In the genomic region with DNA sequence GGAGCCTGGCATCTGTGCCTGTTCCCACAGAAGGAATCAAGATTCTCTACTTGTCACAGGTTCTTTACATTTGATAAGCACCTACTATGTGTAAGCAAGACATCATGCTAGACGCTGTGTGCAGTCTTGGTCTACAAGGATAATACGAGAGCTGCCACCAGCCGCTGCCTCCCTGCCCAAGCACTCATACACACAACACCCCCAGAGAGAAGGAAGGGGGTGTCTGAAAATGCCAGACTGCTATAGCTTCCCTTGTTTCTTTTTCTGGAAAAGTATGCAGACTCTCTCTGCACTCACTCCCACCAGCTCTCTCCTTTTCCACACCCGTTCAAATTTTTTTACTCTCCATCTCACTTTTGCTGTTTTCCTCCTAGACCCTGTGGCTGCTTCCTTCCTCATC, we compare ENCODE assay signal across 11 mouse cellular contexts. TPM values are rescaled to one million over a fixed set of nuclear protein-coding genes. Genes with fewer than 3 reads are reported as not detected.
DNase-seq lines count a peak whose midpoint lies in the region; ATAC-seq lines count a peak whose summit lies in the region.
"Had no signal": no experiment of that assay in that cellular context is flagged by ENCODE, and none has a peak within 500 bp of the region (broad histone marks: within the 10 kb centered on the region; RNA-seq: fewer than 3 reads in every experiment).

No protein-coding gene starts in this region.

- peak overlapping the region; percentile 69 for H3K4me3 ChIP-seq in forebrain, embryonic 13.5 days
- H3K4me3 ChIP-seq: stomach, embryonic 15.5 days had no signal

- peak; percentile 71 for DNase-seq in left cerebral cortex, adult 11 months (ENCODE audit: low spot score)
- no peak for DNase-seq in left cerebral cortex, postnatal 10 days (ENCODE audit: extremely low spot score in 1 of 2, low spot score in 2 of 2)
- peak; percentile 56 to 61 for DNase-seq in left cerebral cortex, postnatal 36 days (ENCODE audit: low spot score in 2 of 2)
- peak; percentile 61 for DNase-seq in right cerebral cortex, postnatal 25 days
- no peak for DNase-seq in heart, postnatal 36 days
- DNase-seq in lung, postnatal 10 days: no peak
- no peak for DNase-seq in T-cell, adult 2 months (ENCODE audit: low spot score)

- H3K9ac ChIP-seq in forebrain, embryonic 13.5 days: peak overlapping the region; percentile 92
- H3K9ac ChIP-seq: stomach, embryonic 15.5 days had no signal

- no peaks in the 10 kb centered on the region for H3K27me3 ChIP-seq in forebrain, embryonic 13.5 days
- H3K27me3 ChIP-seq: CH12.LX had no signal

- H3K9me3 ChIP-seq in forebrain, embryonic 13.5 days (replicated peaks): no peaks in the 10 kb centered on the region
- H3K9me3 ChIP-seq: stomach, embryonic 15.5 days had no signal

- ATAC-seq in forebrain, embryonic 13.5 days: peak; percentile 9

- peak overlapping the region; percentile 79 for H3K4me2 ChIP-seq in forebrain, embryonic 13.5 days
- H3K4me2 ChIP-seq: stomach, embryonic 15.5 days had no signal

- H3K4me1 ChIP-seq in forebrain, embryonic 13.5 days: peaks cover 73% of the 10 kb centered on the region

- peaks cover 20% of the 10 kb centered on the region; the same call in 1 of the 2 replicates for H3K36me3 ChIP-seq in forebrain, embryonic 13.5 days (ENCODE audit: poor library complexity, severe bottlenecking)
- H3K36me3 ChIP-seq: stomach, embryonic 15.5 days had no signal

- intact Hi-C loops in left cerebral cortex, postnatal 10 days (cut with DNase I): no loop called here
- intact Hi-C loops in left cerebral cortex, postnatal 36 days (cut with DNase I): no loop called here
- intact Hi-C loops in heart, postnatal 36 days (cut with DNase I): no loop called here

- H3K27ac ChIP-seq in forebrain, embryonic 13.5 days: peak overlapping the region; percentile 88
- H3K27ac ChIP-seq: macrophage had no signal

- WGBS in forebrain, embryonic 13.5 days: 16% methylated on average over 4 of the region's 4 CpGs

RNA-seq across cellular contexts. Expression of gene Celf3, which starts 0.7 kb away (rescaled TPM):
- total RNA-seq in left cerebral cortex, postnatal 10 days (2021): 100 to 1,000 TPM; 242 to 260 TPM
- polyA plus RNA-seq in forebrain, embryonic 13.5 days (2015; fragmentation: Nextera tagmentation; extraction: Ambion mirVana): 320 and 332 TPM in 2 replicates
- 100 to 1,000 TPM; 141 to 163 TPM for total RNA-seq in left cerebral cortex, postnatal 36 days (2021)
- total RNA-seq in heart, postnatal 36 days (2021): under 1 TPM in 1 of 2 experiments, not detected in 1; 0.19 TPM
- polyA plus RNA-seq: macrophage had no signal

RNA-seq across cellular contexts. Expression of gene Riiad1, which starts 2.7 kb away (rescaled TPM):
- 1 to 10 TPM; 6.8 to 8.7 TPM for total RNA-seq in left cerebral cortex, postnatal 10 days (2021)
- polyA plus RNA-seq in forebrain, embryonic 13.5 days (2015; fragmentation: Nextera tagmentation; extraction: Ambion mirVana): 20.2 and 22.8 TPM in 2 replicates
- 1 to 10 TPM; 4.5 to 5.7 TPM for total RNA-seq in left cerebral cortex, postnatal 36 days (2021)
- total RNA-seq in heart, postnatal 36 days (2021): 1 to 10 TPM in 1 of 2 experiments, under 1 TPM in 1; 0.46 to 1.2 TPM
- total RNA-seq: CH12.LX had no signal

RNA-seq across cellular contexts. Expression of gene Oaz3, which starts 33.7 kb away (rescaled TPM):
- total RNA-seq in left cerebral cortex, postnatal 10 days (2021): not detected
- polyA plus RNA-seq in forebrain, embryonic 13.5 days (2015; fragmentation: Nextera tagmentation; extraction: Ambion mirVana): 1.2 and 1.4 TPM in 2 replicates
- not detected for total RNA-seq in left cerebral cortex, postnatal 36 days (2021)
- total RNA-seq in heart, postnatal 36 days (2021): not detected
- polyA plus RNA-seq: macrophage had no signal

RNA-seq across cellular contexts. Expression of gene Mrpl9, which starts 34.3 kb away (rescaled TPM):
- 10 to 100 TPM; 39.8 to 41.2 TPM for total RNA-seq in left cerebral cortex, postnatal 10 days (2021)
- 62.8 and 62.9 TPM in 2 replicates for polyA plus RNA-seq in forebrain, embryonic 13.5 days (2015; fragmentation: Nextera tagmentation; extraction: Ambion mirVana)
- 10 to 100 TPM; 34.1 to 42.3 TPM for total RNA-seq in left cerebral cortex, postnatal 36 days (2021)
- 10 to 100 TPM; 68.6 to 74.2 TPM for total RNA-seq in heart, postnatal 36 days (2021)

Comparison
In these comparisons a context has a peak if more than half of its experiments do, and no peak if none do; other contexts are left out.
1. DNase-seq: peak in left cerebral cortex, adult 11 months (single experiment), left cerebral cortex, postnatal 36 days (2 of 2) and right cerebral cortex, postnatal 25 days (single experiment); none in left cerebral cortex, postnatal 10 days (0 of 2), heart, postnatal 36 days (0 of 2), lung, postnatal 10 days (single experiment) and T-cell, adult 2 months (single experiment).
2. RNA of gene Celf3, which starts 0.7 kb away (total RNA-seq): 242 to 260 TPM in left cerebral cortex, postnatal 10 days and 141 to 163 TPM in left cerebral cortex, postnatal 36 days; 0.19 TPM in heart, postnatal 36 days; every median in the first group is over 100 times any median in the second.